Mouse (Mus musculus): ENCODE results near the gene Syndig1. TPM values are rescaled to one million over a fixed set of nuclear protein-coding genes. Genes with fewer than 3 reads are reported as not detected.

Syndig1 gene
- polyA plus RNA-seq (2014; fragmentation: Nextera tagmentation; extraction: Ambion mirVana), result 3.4 and 3.8 TPM in 2 replicates

DNA sequence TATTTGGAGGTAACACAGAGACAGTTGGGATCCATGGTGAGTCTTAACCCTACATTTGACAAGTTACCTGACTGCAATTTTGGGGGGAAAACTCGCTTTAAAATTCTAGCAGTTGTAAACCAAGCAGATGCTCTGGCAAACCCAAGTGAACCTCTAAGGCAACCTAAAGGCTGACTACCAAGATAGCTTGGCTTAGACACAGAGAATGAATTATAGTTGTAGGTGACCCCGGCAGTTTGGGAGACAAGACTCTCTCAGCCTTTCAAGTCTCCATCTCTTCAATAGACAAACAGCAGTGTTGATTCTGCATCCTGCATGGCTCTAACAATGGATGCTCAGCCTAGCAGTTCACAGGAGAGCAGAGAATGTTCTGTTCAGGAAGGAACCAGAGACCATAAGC lies at the start of gene Syndig1:
Gene Syndig1, plus strand, starts transcription at position 301 of the 400 bp plus-strand sequence.
- Histone ChIP-seq H3K27me3 (ENCODE audit: control insufficient read depth, insufficient read depth, low read length) (peaks cover 34% of the 10 kb centered on the region), H3K9ac (ENCODE audit: low read depth, low read length) (peak within 1 kb of the TSS; percentile 54; the same call in 1 of the 2 replicates), H3K4me2 (peak within 1 kb of the TSS; percentile 98), H3K27ac (ENCODE audit: low read depth, low read length) (no peak within 1 kb of the TSS), H3K4me3 (ENCODE audit: low read depth, low read length) (peak within 1 kb of the TSS; percentile 56), H3K9me3 (replicated peaks; ENCODE audit: control insufficient read depth, low read length) (no peaks in the 10 kb centered on the region), H3K36me3 (ENCODE audit: control insufficient read depth, insufficient read depth, low read length) (no peaks in the 10 kb centered on the region), H3K4me1 (ENCODE audit: control insufficient read depth, insufficient read depth, low read length) (peaks cover 2% of the 10 kb centered on the region; the same call in 1 of the 2 replicates)
- 80% methylated on average over 2 of the region's 2 CpGs for WGBS (ENCODE audit: insufficient replicate concordance)
- ATAC-seq (replicated peaks; ENCODE audit: insufficient number of reproducible peaks, low FRiP score, low TSS enrichment), result no peak

DNA sequence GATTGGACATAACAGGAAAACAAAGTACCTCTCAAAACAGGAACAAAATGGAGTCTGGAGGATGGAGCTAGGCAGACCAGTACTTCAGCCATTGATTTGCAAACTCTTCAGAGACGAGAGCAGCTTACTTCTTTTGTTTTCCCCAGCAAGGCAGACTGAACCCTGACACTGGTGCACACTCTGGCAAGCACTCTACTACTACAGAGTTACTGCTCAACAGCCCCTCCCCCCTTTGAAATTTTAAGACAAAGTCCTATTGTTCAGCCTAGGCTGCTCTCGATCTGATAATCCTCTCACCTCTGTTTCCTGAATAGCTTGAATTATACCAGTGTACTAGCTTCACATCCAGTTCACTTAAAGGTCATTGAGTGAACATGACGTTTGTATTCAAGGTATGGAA lies 30.4 kb upstream of the Syndig1 start:
- Histone ChIP-seq H3K4me2 (no peak overlapping the region), H3K4me3 (ENCODE audit: low read depth, low read length) (no peak overlapping the region), H3K36me3 (ENCODE audit: control insufficient read depth, insufficient read depth, low read length) (no peaks in the 10 kb centered on the region), H3K9ac (ENCODE audit: low read depth, low read length) (no peak overlapping the region), H3K4me1 (ENCODE audit: control insufficient read depth, insufficient read depth, low read length) (no peaks in the 10 kb centered on the region), H3K27ac (ENCODE audit: low read depth, low read length) (no peak overlapping the region), H3K9me3 (replicated peaks; ENCODE audit: control insufficient read depth, low read length) (no peaks in the 10 kb centered on the region), H3K27me3 (ENCODE audit: control insufficient read depth, insufficient read depth, low read length) (no peaks in the 10 kb centered on the region)
- WGBS (ENCODE audit: insufficient replicate concordance), result 28% methylated on average over 3 of the region's 3 CpGs
- ATAC-seq (replicated peaks; ENCODE audit: insufficient number of reproducible peaks, low FRiP score, low TSS enrichment), result no peak

DNA sequence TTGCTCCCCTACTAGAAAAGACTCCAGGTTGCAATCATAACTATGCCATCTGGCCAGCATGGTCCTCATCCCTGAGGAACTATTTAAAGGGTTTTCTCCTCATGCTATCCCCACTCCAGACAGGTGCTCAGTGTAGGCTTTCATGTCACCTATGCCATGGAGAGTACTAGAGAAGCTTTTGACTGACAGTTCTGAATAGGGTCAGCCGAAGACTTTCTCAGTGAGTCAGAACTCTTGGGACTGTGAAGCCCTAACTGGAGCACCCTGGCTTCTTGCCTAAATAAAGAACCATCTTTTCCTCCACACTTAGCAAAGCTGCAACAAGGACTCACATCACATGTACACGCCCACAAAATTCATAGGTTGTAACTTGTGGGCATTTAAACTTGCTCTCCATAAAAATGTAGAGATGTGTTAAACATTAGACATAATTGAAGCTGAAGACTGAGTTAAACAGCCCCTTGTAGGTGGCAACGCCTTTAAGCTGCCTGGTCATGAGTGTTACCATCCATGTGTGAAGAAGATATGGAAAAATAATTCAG lies 24.3 kb upstream of the Syndig1 start:
- Histone ChIP-seq H3K27ac (ENCODE audit: low read depth, low read length) (no peak overlapping the region), H3K4me3 (ENCODE audit: low read depth, low read length) (no peak overlapping the region), H3K36me3 (ENCODE audit: control insufficient read depth, insufficient read depth, low read length) (no peaks in the 10 kb centered on the region), H3K4me2 (no peak overlapping the region), H3K4me1 (ENCODE audit: control insufficient read depth, insufficient read depth, low read length) (no peaks in the 10 kb centered on the region), H3K27me3 (ENCODE audit: control insufficient read depth, insufficient read depth, low read length) (no peaks in the 10 kb centered on the region), H3K9ac (ENCODE audit: low read depth, low read length) (no peak overlapping the region), H3K9me3 (replicated peaks; ENCODE audit: control insufficient read depth, low read length) (no peaks in the 10 kb centered on the region)
- WGBS (ENCODE audit: insufficient replicate concordance), result 68% methylated on average over 3 of the region's 3 CpGs
- no peak for ATAC-seq (replicated peaks; ENCODE audit: insufficient number of reproducible peaks, low FRiP score, low TSS enrichment)

DNA sequence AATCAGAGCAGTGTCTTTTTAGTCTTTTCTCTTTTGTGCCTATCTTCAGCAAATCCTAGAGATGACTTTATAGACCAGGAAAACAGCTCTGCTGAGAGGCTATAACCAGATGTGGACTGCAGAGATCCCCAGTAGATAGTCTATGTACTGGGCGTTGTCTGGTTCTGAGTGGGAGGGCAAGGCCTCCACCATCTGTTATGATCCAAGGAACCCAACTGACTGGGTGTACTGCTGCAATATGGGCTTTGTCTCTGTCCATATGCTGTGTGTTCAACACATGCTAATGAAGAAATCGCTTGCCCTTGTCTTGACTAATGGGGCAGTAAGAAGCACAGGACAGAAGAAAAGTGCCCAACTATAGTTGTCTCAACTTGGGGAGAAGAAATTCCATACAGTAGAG lies 23.8 kb upstream of the Syndig1 start:
- ATAC-seq (replicated peaks; ENCODE audit: insufficient number of reproducible peaks, low FRiP score, low TSS enrichment), result no peak
- 82% methylated on average over 2 of the region's 2 CpGs for WGBS (ENCODE audit: insufficient replicate concordance)
- no peak overlapping the region for H3K4me2 ChIP-seq
- no peaks in the 10 kb centered on the region for H3K4me1 ChIP-seq (ENCODE audit: control insufficient read depth, insufficient read depth, low read length)
- no peak overlapping the region for H3K4me3 ChIP-seq (ENCODE audit: low read depth, low read length)
- no peaks in the 10 kb centered on the region for H3K9me3 ChIP-seq (replicated peaks; ENCODE audit: control insufficient read depth, low read length)
- no peak overlapping the region for H3K9ac ChIP-seq (ENCODE audit: low read depth, low read length)
- no peaks in the 10 kb centered on the region for H3K27me3 ChIP-seq (ENCODE audit: control insufficient read depth, insufficient read depth, low read length)
- no peak overlapping the region for H3K27ac ChIP-seq (ENCODE audit: low read depth, low read length)
- H3K36me3 ChIP-seq (ENCODE audit: control insufficient read depth, insufficient read depth, low read length), result no peaks in the 10 kb centered on the region

DNA sequence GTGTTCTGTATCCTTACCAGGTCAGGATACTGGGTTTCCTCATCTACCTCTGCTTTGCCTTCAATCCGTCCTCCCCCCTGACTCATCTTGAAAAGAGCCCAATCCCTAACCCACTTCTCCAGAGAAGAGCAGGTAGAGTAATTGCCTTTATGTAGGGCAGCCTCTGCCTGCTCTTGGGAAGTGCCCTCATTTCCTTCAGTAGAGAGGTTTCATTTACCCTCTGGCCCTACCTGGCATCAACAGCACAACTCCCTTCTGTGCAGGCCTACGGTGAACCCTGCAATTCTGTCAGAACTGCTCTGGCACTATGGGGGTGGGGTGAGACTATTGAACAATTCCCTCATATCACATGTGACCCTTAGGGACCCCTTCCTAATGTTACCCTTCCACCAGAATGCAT lies 16.1 kb upstream of the Syndig1 start:
- H3K4me3 ChIP-seq (ENCODE audit: low read depth, low read length), result no peak overlapping the region
- no peaks in the 10 kb centered on the region for H3K36me3 ChIP-seq (ENCODE audit: control insufficient read depth, insufficient read depth, low read length)
- 75% methylated on average over 2 of the region's 2 CpGs for WGBS (ENCODE audit: insufficient replicate concordance)
- no peak overlapping the region for H3K4me2 ChIP-seq
- H3K9ac ChIP-seq (ENCODE audit: low read depth, low read length), result no peak overlapping the region
- no peaks in the 10 kb centered on the region for H3K9me3 ChIP-seq (replicated peaks; ENCODE audit: control insufficient read depth, low read length)
- H3K4me1 ChIP-seq (ENCODE audit: control insufficient read depth, insufficient read depth, low read length), result no peaks in the 10 kb centered on the region
- no peak overlapping the region for H3K27ac ChIP-seq (ENCODE audit: low read depth, low read length)
- no peaks in the 10 kb centered on the region for H3K27me3 ChIP-seq (ENCODE audit: control insufficient read depth, insufficient read depth, low read length)
- ATAC-seq (replicated peaks; ENCODE audit: insufficient number of reproducible peaks, low FRiP score, low TSS enrichment), result no peak

DNA sequence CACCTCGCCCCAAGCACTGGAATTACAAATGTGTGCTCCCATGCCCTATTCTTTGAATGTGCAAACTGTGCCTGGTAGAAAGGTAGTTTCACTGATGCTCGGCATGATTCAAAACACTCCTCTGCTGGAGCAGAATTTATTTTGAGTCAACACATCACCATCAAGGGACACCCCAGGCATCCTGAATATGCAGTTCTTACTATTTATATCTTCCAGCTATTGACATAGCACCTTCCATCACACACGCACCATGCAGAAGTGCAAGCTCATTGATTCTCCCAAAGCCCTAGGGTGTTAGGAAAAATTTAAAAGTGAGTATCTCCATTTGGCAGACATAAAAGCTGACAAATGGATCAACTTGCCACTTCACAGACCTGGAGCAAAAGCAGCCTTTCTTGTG lies 10.6 kb upstream of the Syndig1 start:
- H3K9ac ChIP-seq (ENCODE audit: low read depth, low read length), result no peak overlapping the region

DNA sequence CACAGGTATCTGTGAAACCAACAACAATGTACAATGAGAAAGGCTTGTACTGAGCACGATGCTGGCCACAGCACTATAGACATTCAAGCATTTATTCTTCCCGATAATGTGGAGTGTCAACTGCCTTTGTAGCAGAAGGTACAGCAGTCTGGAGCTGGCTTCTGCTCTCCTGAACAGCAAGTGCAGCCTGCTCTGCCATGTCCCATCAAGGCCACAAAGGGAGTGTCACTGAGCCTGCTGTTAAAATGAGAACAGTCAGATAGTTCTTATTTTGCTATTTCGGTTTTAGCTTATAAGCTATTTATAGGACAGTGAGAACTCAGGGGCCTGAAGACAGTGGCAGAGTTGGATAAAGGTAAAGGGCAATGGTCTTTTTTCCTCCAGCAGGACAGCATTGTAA lies 9.3 kb upstream of the Syndig1 start:
- H3K27ac ChIP-seq (ENCODE audit: low read depth, low read length), result no peak overlapping the region
- no peak overlapping the region for H3K9ac ChIP-seq (ENCODE audit: low read depth, low read length)
- H3K27me3 ChIP-seq (ENCODE audit: control insufficient read depth, insufficient read depth, low read length), result no peaks in the 10 kb centered on the region
- no peak overlapping the region for H3K4me2 ChIP-seq
- no peak overlapping the region for H3K4me3 ChIP-seq (ENCODE audit: low read depth, low read length)
- no peaks in the 10 kb centered on the region for H3K9me3 ChIP-seq (replicated peaks; ENCODE audit: control insufficient read depth, low read length)
- 69% methylated on average over 3 of the region's 3 CpGs for WGBS (ENCODE audit: insufficient replicate concordance)
- peaks cover 6% of the 10 kb centered on the region; the same call in 1 of the 2 replicates for H3K4me1 ChIP-seq (ENCODE audit: control insufficient read depth, insufficient read depth, low read length)
- H3K36me3 ChIP-seq (ENCODE audit: control insufficient read depth, insufficient read depth, low read length), result no peaks in the 10 kb centered on the region
- no peak for ATAC-seq (replicated peaks; ENCODE audit: insufficient number of reproducible peaks, low FRiP score, low TSS enrichment)

More for the DNA sequence above, 10.6 kb upstream of the Syndig1 start:
- H3K27ac ChIP-seq (ENCODE audit: low read depth, low read length), result no peak overlapping the region
- H3K4me1 ChIP-seq (ENCODE audit: control insufficient read depth, insufficient read depth, low read length), result peaks cover 6% of the 10 kb centered on the region; the same call in 1 of the 2 replicates
- H3K4me3 ChIP-seq (ENCODE audit: low read depth, low read length), result no peak overlapping the region
- H3K9me3 ChIP-seq (replicated peaks; ENCODE audit: control insufficient read depth, low read length), result no peaks in the 10 kb centered on the region
- no peak overlapping the region for H3K4me2 ChIP-seq
- ATAC-seq (replicated peaks; ENCODE audit: insufficient number of reproducible peaks, low FRiP score, low TSS enrichment), result peak; percentile 49; the same call in 1 of the 2 replicates
- no peaks in the 10 kb centered on the region for H3K27me3 ChIP-seq (ENCODE audit: control insufficient read depth, insufficient read depth, low read length)
- 54% methylated on average over 3 of the region's 3 CpGs for WGBS (ENCODE audit: insufficient replicate concordance)
- H3K36me3 ChIP-seq (ENCODE audit: control insufficient read depth, insufficient read depth, low read length), result no peaks in the 10 kb centered on the region

DNA sequence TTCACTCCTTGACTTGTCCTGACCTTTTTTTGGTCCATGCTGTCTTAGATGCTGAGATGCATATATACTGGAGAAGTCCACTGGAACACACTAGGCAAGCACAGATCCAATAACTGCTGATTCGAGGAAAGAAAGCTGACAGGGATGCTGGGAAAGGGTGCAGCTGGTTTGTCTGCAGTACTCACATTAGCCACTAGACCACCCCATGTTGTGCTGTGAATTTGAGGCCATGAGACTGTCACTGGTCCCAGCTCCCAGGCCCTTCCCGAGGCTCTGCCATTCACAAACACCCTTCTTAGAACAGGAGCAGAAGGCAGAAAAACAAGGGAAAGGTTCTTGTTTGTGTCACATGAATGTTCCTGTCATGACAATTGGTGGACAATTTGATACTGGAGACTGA lies 8.8 kb upstream of the Syndig1 start:
- ATAC-seq (replicated peaks; ENCODE audit: insufficient number of reproducible peaks, low FRiP score, low TSS enrichment), result no peak
- no peak overlapping the region for H3K4me3 ChIP-seq (ENCODE audit: low read depth, low read length)
- peaks cover 6% of the 10 kb centered on the region; the same call in 1 of the 2 replicates for H3K4me1 ChIP-seq (ENCODE audit: control insufficient read depth, insufficient read depth, low read length)
- H3K4me2 ChIP-seq, result no peak overlapping the region
- no peaks in the 10 kb centered on the region for H3K9me3 ChIP-seq (replicated peaks; ENCODE audit: control insufficient read depth, low read length)
- H3K27me3 ChIP-seq (ENCODE audit: control insufficient read depth, insufficient read depth, low read length), result no peaks in the 10 kb centered on the region
- WGBS (ENCODE audit: insufficient replicate concordance), result 35% methylated on average over 2 of the region's 2 CpGs
- H3K9ac ChIP-seq (ENCODE audit: low read depth, low read length), result no peak overlapping the region
- H3K27ac ChIP-seq (ENCODE audit: low read depth, low read length), result no peak overlapping the region
- H3K36me3 ChIP-seq (ENCODE audit: control insufficient read depth, insufficient read depth, low read length), result no peaks in the 10 kb centered on the region

DNA sequence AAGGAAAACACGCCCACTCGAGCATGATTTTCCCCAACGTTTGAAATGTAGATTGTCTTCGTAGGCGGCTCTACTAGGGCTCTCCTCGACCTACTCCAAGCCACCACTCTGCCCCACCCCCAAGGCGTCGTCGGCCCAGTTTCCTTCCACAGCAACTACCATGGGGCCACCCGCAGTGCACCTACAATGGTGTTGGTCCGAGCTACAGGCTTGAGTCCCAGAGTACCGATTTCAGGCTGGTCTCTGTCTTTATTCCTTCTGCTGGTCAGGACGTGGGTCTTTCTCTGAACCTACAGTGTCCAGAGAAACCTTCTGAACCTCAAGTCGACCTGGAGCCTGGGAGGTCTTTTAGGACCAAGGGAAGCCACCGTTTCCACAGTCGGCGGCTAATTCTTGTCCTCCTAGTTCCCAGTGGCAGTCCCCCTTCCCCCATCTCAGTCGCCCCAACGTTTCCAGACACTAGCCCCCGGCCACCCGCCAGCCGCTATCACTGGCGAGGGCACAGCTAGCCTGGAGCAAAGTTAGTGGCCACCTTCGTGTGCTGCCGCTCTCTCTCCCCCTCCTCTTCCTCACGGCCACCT lies 1.0 kb downstream of the Syndig1 start:
- Histone ChIP-seq H3K4me1 (ENCODE audit: control insufficient read depth, insufficient read depth, low read length) (peaks cover 2% of the 10 kb centered on the region; the same call in 1 of the 2 replicates), H3K36me3 (ENCODE audit: control insufficient read depth, insufficient read depth, low read length) (no peaks in the 10 kb centered on the region), H3K4me2 (peak overlapping the region; percentile 98), H3K9me3 (replicated peaks; ENCODE audit: control insufficient read depth, low read length) (no peaks in the 10 kb centered on the region), H3K9ac (ENCODE audit: low read depth, low read length) (peak overlapping the region; percentile 54), H3K4me3 (ENCODE audit: low read depth, low read length) (peak overlapping the region; percentile 56), H3K27me3 (ENCODE audit: control insufficient read depth, insufficient read depth, low read length) (peaks cover 34% of the 10 kb centered on the region), H3K27ac (ENCODE audit: low read depth, low read length) (no peak overlapping the region)
- under 1% methylated on average over 26 of the region's 26 CpGs for whole genome bisulfite sequencing (ENCODE audit: insufficient replicate concordance)
- ATAC-seq (replicated peaks; ENCODE audit: insufficient number of reproducible peaks, low FRiP score, low TSS enrichment), result no peak
